Mouse (Mus musculus): ENCODE results near the gene Smpdl3b.

Smpdl3b gene

DNA sequence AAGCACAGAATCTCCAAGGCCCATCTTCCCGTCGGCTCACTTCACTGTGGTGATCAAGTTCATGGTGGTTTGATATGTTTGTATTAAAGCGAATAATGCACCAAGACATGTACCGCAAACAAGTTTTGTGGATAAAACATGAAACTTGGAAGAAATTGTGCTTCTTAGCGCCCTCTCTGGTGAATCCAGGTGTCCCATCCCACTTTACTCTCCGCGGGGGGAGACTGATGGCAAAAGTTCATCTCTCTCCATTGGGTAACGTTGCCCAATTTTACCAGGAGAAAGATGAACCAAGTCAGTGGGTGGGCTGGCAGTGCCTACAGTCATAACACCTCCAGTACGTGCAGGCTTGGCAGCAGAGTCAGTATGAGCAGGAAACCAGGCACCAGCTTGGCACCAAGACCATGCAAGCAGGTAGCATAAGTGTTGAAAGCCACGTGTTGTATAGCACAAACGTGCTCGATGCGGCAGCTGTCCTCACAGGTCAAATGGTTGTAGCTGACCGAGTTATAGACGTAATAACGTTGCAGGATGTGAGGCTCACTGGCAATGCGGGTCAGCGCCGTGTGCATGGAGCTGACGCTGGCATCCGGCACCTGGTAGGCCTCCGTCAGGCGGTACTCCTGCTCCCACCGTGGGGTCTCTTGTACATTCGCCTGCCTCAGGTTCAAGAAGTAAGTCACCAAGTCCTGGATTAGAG lies 23.8 kb downstream of the Smpdl3b start:
- DNase-seq: no peak

DNA sequence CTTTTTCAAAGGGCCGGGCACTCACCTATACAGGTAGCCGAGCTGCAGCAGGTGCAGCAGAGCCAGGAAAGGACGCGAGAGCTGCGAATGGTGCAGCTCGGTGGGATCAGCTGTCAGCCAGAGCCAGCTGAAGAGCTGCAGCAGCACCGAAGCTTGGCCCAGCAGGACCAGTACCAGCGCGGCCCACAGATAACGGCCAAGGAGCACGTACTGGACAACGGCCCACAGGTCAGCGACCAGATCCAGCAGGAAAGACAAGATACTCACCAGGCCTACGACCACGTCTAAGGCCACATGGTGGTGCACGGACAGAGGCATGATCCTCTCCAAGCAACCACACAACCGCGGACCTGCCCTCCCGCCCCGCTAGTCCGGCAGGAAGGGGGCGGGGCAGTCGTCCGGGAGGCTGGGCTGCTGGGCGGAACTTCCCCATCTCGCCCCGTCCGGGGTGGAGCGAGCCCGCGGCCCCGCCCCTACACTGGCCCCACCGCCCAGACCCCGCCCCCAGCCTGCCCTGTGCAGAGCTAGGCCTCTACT lies 24.8 kb downstream of the Smpdl3b start, which contains the start of gene Xkr8:
Gene Xkr8 (minus strand): TSS at position 399 of the 537 bp plus-strand sequence.
- peak; percentile 70 for DNase-seq

DNA sequence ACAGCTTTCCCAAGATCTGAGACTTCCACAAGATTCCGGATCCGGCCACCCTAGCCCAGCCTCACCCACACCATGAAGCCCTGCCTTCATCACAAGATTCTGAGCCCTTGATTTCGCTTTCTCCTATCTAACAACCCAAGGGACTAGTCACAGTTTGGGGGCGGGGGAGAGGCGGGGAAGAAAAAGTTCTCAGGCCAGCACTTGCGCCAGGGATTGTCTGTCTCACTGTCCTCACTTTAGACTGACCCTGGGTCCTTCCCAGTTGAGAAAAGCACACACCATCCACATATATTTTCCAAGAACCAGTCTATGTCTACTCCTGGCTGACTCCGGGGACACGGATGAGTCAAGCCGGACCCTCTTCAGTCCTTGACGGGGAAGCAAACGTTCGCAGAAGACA lies 25.4 kb downstream of the Smpdl3b start:
- DNase-seq: no peak

DNA sequence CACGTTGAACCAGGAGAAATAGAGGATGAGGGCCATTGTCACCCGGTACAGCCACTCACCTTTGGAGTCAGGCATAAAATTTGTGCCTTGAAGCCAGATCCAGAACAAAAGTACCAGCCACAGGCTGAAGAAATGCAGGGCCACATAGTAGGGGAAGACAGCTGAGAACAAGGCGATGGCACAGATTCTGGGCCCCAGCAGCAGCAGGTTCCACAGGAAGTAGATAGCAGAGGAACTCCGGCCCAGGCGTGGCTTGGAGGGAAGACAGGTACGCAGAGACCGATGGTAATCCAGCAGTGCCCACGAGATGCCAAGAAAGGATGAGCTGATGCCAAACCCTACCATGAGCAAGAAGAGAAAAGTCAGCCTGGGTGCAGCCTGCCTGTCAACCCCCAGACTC lies 28.8 kb downstream of the Smpdl3b start:
- DNase-seq: no peak

DNA sequence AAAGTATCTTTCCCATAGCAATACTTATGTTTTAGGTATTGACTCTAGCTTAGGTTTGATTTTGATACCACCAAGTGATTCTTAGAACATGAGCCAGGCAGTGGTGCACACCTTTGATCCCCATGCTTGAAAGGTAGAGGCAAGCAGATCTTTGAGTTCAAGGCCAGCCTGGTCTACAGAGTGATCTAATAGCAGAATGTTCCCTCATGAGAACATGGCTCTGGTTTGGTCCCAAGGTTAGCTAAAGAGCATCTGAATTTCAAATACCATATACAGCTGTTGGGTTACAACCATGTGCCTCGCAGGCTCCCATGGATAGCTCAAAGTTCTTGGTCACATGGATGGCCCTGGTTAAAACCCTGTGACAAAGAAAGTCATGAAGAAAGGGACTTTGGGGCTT lies 38.8 kb downstream of the Smpdl3b start:
- DNase-seq: no peak

DNA sequence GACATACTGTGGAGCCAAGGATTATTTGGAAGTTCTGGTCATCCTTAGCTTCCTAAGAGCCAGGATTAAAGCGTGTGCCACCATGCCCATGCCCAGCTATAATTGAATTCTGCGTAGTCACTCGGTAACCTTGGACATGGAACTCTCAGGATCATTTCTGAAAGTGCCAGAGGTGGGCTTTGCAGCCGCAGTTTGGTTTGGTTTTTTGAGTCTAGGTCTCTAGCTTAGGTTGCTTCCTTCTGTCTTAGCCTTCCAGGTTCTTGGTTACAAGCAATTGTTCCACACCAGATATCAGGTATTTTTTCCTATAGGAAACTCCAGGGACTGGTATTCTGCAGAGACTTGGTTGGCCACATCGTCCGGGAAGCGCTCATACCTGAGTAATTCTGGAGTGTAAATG lies 43.9 kb downstream of the Smpdl3b start:
- no peak for DNase-seq

DNA sequence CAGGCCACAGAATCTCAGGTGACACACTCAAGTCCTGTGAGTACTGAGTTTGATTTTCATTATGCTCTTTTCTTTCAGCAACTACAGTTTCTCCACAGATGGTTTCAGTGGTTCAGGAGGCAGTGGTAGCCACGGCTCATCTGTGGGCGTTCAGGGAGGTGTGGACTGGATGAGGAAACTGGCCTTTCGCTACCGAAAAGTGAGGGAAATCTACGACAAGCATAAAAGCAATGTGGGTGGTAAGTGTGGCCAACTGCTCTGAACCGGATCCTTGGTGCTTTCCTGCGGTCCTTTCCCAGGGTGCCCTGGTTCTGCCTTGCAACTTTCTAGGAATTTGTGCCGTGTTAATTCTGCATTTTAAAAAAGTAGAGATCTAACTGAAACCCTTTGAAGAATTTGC lies 50.2 kb downstream of the Smpdl3b start:
- DNase-seq: no peak

DNA sequence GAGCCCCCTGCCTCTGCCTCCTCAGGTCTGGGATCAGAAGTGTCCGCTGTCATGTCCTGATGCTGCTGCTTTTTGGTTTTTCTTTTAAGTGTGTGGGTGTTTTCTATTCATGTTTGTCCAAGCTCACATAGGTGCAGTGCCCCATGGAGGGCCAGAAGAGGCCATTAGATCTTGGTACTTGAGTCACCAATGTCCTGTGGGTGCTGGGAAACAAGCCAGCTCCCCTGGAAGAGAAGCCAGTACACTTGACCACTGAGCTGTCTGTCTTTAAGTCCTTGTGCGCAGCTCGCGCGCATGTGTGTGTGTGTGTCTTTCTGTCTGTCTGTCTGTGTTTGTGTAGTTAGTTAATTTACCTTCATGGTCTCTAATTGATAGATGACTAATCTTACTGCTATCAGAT lies 55.0 kb downstream of the Smpdl3b start:
- DNase-seq: no peak

DNA sequence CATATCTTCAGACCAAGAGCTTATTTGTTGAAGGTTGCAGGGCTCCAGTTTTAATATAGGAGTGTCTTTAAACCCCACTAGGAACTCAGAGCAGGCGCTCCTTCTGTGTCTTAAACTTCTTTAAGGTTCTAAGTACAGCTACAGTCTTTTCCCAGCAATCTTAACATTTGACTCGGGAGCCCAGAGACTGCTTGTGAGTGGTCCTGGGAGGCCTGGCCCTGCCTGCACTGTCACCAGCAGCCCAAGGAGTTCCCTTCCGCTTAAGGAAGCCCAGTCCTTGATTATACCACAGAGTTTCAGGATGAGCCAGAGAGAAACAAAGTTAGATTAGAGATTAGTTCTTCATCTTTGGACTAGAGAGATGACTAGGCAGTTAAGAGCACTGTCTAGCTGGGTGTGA lies 63.7 kb downstream of the Smpdl3b start:
- no peak for DNase-seq

DNA sequence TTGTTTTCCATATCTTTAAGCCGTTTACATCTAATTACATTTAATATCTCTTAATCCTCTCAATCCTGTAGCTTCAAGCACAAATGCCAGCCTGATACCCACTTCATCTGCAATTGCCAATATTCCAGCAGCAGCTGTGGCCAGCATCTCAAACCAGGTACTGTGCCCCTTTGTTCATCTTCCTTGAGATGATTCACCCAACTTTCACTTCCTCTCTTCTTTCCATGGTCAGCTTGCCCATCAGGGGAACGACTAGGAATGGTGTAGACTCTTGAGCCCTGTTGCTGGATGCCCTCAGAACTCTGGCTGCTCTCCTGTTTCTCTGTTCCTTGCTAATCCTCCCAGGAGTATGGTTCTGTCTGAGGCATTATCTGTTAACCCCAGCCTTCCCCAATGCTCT lies 67.4 kb downstream of the Smpdl3b start:
- no peak for DNase-seq

Data from right cerebral cortex, postnatal 25 days (tissue).